Mouse (Mus musculus): ENCODE data around the gene Gm14214. TPM values are rescaled to one million over a fixed set of nuclear protein-coding genes. Genes with fewer than 3 reads are reported as not detected.

Gene Gm14214
- not detected in 2 replicates for polyA plus RNA-seq (2016; fragmentation: Nextera tagmentation; extraction: Ambion mirVana)

DNA sequence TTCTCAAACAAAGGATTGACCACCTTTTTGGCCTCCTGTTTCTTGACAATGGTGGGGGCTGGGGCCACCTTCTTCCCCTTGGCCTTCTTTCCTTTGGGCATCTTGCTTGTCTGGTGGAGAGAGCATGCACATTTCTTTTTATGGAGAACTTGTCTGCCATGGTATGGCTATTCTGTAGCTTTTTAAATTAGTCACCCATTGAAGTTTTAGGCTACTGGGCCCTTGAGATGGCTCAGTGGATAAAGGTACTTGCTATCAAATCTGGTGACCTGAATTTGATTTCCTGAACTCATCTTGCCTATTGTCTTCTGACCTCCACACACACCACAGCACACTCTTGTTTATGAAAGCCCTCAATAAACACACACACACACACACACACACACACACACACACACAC is at the start of gene Gm14214:
TSS of gene Gm14214 (minus strand) at position 101 of the 400 bp plus-strand sequence.
- Histone ChIP-seq H3K4me2 (replicated peaks) (no peak within 1 kb of the TSS), H3K27ac (no peak within 1 kb of the TSS), H3K9ac (no peak within 1 kb of the TSS), H3K4me3 (no peak within 1 kb of the TSS), H3K4me1 (no peaks in the 10 kb centered on the region), H3K9me3 (peaks cover 5% of the 10 kb centered on the region; the same call in 1 of the 2 replicates), H3K36me3 (no peaks in the 10 kb centered on the region), H3K27me3 (replicated peaks) (no peaks in the 10 kb centered on the region)
- ATAC-seq (ENCODE audit: low FRiP score, low read depth): no peak

DNA sequence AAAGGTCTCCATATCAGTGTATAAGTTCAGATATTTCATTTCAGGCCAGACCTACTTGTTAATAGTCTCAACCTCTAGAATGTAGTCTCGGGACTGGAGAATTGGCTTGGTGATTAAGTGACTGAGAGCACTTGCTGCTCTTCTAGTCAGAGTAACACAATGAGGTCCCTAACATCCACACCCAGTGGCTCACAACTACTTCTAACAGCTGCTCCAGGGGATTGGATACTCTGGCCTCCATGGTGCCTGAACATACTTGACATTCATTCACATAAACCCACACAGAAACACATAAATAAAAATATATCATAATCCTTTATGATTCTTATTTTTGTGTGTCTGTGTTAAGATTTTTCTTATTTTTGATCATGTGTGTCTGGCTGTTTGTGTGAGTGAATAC is 48.8 kb upstream of the Gm14214 start:
- Histone ChIP-seq H3K36me3 (no peaks in the 10 kb centered on the region), H3K27ac (no peak overlapping the region), H3K4me3 (no peak overlapping the region), H3K4me1 (peaks cover 8% of the 10 kb centered on the region), H3K9ac (no peak overlapping the region), H3K27me3 (replicated peaks) (no peaks in the 10 kb centered on the region), H3K9me3 (no peaks in the 10 kb centered on the region), H3K4me2 (replicated peaks) (no peak overlapping the region)
- ATAC-seq (ENCODE audit: low FRiP score, low read depth): no peak
- 73% methylated on average over 1 of the region's 1 CpGs for WGBS

DNA sequence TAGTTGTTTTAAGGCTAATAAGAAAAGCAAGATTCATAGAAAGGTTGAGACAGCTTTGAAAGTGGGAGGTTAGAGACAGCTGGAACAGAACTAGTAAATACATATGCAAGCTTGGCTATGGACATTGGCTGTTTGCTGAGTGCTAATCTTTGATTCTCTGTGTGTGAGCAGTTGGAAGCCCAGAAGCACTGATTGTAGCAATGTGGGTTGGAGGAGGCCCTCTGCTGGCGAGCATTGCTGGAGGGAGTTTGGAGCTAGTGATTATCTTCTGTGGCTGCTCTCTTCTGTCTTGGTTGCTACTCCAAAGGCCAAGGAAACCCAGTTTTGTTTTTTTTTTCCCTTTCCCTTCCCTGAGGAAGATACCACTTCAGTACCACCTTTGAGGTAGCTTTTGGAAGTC is 48.0 kb upstream of the Gm14214 start:
- no peak for ATAC-seq (ENCODE audit: low FRiP score, low read depth)
- peaks cover 8% of the 10 kb centered on the region for H3K4me1 ChIP-seq
- H3K27ac ChIP-seq: no peak overlapping the region
- no peaks in the 10 kb centered on the region for H3K36me3 ChIP-seq
- no peaks in the 10 kb centered on the region for H3K27me3 ChIP-seq (replicated peaks)
- no peak overlapping the region for H3K4me3 ChIP-seq
- H3K4me2 ChIP-seq (replicated peaks): no peak overlapping the region
- no peak overlapping the region for H3K9ac ChIP-seq
- WGBS: 57% methylated on average over 1 of the region's 1 CpGs
- no peaks in the 10 kb centered on the region for H3K9me3 ChIP-seq

DNA sequence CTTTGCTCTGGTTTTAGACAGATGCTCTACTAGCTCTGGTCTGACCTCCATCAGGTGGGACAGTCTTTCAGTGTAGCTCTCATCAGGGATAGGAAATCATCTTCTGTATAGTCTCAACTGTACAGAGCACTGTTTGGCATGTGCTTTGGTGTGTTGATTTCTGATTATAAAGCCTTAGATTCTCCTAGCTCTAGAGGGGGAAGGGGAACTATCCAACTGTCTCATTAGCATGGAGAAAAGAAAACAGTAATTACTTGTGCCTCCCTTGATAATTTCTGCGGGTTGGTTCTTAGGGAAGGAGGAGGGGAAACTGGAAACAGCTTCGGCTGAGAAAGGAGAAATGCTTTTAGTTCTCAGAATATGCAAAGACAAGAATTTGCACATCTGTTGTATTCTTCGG is 47.3 kb upstream of the Gm14214 start:
- no peak overlapping the region for H3K9ac ChIP-seq
- WGBS: 51% methylated on average over 3 of the region's 3 CpGs
- H3K27ac ChIP-seq: no peak overlapping the region
- no peaks in the 10 kb centered on the region for H3K27me3 ChIP-seq (replicated peaks)
- no peak overlapping the region for H3K4me2 ChIP-seq (replicated peaks)
- H3K4me1 ChIP-seq: peaks cover 8% of the 10 kb centered on the region
- no peak overlapping the region for H3K4me3 ChIP-seq
- H3K36me3 ChIP-seq: no peaks in the 10 kb centered on the region
- no peak for ATAC-seq (ENCODE audit: low FRiP score, low read depth)
- no peaks in the 10 kb centered on the region for H3K9me3 ChIP-seq

DNA sequence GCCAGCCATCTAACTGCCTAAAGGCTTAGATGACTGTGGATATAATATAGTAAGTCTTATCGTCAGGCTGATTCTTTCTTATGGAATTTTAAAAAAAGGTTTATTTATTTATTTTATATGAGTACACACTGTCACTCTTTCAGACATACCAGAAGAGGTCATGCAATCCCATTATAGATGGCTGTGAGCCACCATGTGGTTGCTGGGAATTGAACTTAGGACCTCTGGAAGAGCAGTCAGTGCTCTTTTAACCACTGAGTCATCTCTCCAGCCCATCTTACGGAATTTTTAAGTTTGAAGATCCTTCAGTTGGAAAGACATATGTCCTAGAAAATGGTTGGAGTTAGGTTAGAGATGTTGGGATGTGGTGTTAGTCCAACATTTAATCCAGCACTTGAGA is 43.6 kb upstream of the Gm14214 start:
- Histone ChIP-seq H3K9ac (no peak overlapping the region), H3K4me3 (no peak overlapping the region), H3K36me3 (no peaks in the 10 kb centered on the region), H3K4me1 (peaks cover 8% of the 10 kb centered on the region), H3K27me3 (replicated peaks) (no peaks in the 10 kb centered on the region), H3K4me2 (replicated peaks) (no peak overlapping the region), H3K9me3 (no peaks in the 10 kb centered on the region), H3K27ac (no peak overlapping the region)
- ATAC-seq (ENCODE audit: low FRiP score, low read depth): no peak
- WGBS: 87% methylated on average over 2 of the region's 2 CpGs

DNA sequence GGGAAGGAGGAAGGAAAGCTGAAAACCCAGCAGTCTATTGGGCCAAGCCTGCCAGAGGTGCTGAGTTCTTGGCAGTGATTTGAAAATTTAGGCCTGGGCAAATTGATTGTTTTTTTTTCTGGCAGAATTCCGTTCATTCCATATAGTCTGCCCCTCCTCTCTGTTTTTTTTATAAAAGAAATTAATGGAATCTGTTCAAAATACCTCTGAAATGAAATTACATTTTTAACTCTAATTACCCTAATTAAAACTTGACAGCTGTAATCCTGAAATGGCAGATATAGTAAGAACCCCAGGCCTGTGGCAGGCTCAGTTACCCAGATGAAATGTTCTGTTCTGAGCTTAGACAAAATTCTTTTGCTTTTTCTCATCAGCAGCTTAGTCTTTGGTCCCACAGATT is 41.0 kb upstream of the Gm14214 start:
- Histone ChIP-seq H3K4me2 (replicated peaks) (no peak overlapping the region), H3K9ac (no peak overlapping the region), H3K36me3 (no peaks in the 10 kb centered on the region), H3K27ac (no peak overlapping the region), H3K27me3 (replicated peaks) (no peaks in the 10 kb centered on the region), H3K9me3 (no peaks in the 10 kb centered on the region), H3K4me1 (no peaks in the 10 kb centered on the region), H3K4me3 (no peak overlapping the region)
- ATAC-seq (ENCODE audit: low FRiP score, low read depth): no peak
- 78% methylated on average over 1 of the region's 1 CpGs for WGBS

DNA sequence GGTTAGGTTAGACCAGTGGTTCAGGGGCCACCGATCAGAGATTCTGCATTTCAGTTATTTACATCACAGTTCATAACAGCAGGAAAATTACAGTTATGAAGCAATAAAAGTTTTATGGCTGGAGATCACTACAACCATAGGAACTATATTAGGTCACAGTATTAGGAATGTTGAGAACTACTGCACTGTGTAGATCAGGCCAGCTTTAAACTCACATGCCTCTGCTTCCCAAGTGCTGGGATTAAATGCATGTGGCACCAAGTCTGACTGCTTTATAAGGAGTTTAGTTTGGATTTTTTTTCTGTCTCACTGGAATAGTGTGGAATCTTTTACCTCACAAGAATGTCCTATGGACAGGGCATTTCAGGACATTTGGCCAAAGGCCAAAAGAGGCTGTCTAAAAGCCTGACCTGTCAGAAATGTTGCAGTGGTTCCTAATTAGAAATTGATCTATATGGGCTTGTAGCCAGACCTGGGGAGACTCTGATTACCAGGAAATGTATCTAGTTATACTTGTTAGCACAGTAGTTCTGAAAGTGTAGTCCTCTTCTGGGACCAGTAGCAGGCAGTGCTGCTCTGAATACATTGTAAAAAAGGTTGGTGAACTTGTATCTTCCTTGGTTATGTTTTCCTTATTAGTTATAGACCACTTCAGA is 39.4 kb upstream of the Gm14214 start:
- Histone ChIP-seq H3K27ac (no peak overlapping the region), H3K4me3 (no peak overlapping the region), H3K9me3 (no peaks in the 10 kb centered on the region), H3K4me2 (replicated peaks) (no peak overlapping the region), H3K4me1 (no peaks in the 10 kb centered on the region), H3K27me3 (replicated peaks) (no peaks in the 10 kb centered on the region), H3K9ac (no peak overlapping the region), H3K36me3 (no peaks in the 10 kb centered on the region)
- WGBS: 92% methylated on average over 1 of the region's 1 CpGs
- ATAC-seq (ENCODE audit: low FRiP score, low read depth): no peak

DNA sequence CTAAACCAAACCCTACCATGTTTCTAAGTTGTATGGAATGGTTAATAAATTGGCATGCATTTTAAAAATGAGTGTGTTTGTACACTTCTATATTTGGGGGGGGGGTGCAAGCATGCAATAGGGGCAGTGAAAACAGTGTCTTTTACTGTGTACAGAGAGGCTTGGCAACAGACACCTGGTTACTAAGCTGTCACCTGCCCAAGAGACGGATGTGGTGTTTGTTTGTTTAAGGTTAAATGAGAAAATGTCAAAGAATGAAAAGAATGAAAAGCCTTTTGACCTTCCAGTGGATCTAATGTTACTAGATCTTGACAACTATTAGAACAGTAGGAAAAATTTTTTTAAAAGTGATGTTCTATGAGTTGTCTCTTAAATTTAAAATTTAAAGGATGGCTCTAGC is 37.9 kb upstream of the Gm14214 start:
- no peak overlapping the region for H3K4me3 ChIP-seq
- H3K4me2 ChIP-seq (replicated peaks): no peak overlapping the region
- no peak overlapping the region for H3K27ac ChIP-seq
- WGBS: 82% methylated on average over 1 of the region's 1 CpGs
- H3K9ac ChIP-seq: no peak overlapping the region
- H3K9me3 ChIP-seq: no peaks in the 10 kb centered on the region
- no peak for ATAC-seq (ENCODE audit: low FRiP score, low read depth)
- no peaks in the 10 kb centered on the region for H3K27me3 ChIP-seq (replicated peaks)
- no peaks in the 10 kb centered on the region for H3K36me3 ChIP-seq
- no peaks in the 10 kb centered on the region for H3K4me1 ChIP-seq

DNA sequence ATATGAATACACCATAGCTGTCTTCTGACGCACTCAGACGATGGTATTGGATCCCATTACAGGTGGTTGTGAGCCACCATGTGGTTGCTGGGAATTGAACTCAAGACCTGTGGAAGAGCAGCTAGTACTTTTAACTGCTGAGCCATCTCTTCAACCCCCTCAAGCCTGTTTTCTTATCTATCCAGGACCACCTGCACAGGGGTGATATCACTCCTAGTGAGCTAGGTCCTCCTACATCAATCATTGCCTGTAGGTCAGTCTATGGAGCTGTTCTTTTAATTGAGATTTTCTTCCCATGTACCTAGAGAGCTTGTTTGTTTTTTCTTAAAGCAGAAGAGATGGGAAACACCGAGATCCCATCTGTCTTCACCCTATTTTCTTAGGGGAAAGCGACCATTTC is 34.0 kb upstream of the Gm14214 start:
- Histone ChIP-seq H3K27ac (no peak overlapping the region), H3K9ac (no peak overlapping the region), H3K4me1 (no peaks in the 10 kb centered on the region), H3K9me3 (no peaks in the 10 kb centered on the region), H3K4me2 (replicated peaks) (no peak overlapping the region), H3K4me3 (no peak overlapping the region), H3K36me3 (peaks cover 5% of the 10 kb centered on the region; the same call in 1 of the 2 replicates), H3K27me3 (replicated peaks) (no peaks in the 10 kb centered on the region)
- ATAC-seq (ENCODE audit: low FRiP score, low read depth): no peak
- 62% methylated on average over 4 of the region's 4 CpGs for WGBS

DNA sequence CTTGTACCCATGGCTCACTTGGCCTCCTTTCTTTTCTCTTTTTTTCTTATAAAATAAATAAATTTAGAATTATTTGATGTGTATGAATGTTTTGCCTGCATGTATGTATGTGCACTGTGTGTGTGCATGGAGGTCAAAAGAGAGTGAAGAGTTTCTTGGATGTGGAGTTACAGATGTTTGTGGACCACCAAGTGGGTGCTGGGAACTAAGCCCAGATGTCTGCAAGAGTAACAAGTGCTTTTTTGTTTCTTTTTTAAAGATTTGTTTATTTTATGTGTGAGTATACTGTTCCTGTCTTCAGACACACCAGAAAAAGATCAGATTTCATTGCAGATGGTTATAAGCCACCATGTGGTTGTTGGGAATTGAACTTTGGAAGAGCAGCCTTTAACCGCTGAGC is 33.5 kb upstream of the Gm14214 start:
- no peak overlapping the region for H3K4me3 ChIP-seq
- 88% methylated on average over 1 of the region's 1 CpGs for WGBS
- H3K9ac ChIP-seq: no peak overlapping the region
- no peaks in the 10 kb centered on the region for H3K9me3 ChIP-seq
- no peak for ATAC-seq (ENCODE audit: low FRiP score, low read depth)
- no peak overlapping the region for H3K4me2 ChIP-seq (replicated peaks)
- H3K4me1 ChIP-seq: no peaks in the 10 kb centered on the region
- no peaks in the 10 kb centered on the region for H3K27me3 ChIP-seq (replicated peaks)
- no peak overlapping the region for H3K27ac ChIP-seq
- H3K36me3 ChIP-seq: peaks cover 5% of the 10 kb centered on the region; the same call in 1 of the 2 replicates

DNA sequence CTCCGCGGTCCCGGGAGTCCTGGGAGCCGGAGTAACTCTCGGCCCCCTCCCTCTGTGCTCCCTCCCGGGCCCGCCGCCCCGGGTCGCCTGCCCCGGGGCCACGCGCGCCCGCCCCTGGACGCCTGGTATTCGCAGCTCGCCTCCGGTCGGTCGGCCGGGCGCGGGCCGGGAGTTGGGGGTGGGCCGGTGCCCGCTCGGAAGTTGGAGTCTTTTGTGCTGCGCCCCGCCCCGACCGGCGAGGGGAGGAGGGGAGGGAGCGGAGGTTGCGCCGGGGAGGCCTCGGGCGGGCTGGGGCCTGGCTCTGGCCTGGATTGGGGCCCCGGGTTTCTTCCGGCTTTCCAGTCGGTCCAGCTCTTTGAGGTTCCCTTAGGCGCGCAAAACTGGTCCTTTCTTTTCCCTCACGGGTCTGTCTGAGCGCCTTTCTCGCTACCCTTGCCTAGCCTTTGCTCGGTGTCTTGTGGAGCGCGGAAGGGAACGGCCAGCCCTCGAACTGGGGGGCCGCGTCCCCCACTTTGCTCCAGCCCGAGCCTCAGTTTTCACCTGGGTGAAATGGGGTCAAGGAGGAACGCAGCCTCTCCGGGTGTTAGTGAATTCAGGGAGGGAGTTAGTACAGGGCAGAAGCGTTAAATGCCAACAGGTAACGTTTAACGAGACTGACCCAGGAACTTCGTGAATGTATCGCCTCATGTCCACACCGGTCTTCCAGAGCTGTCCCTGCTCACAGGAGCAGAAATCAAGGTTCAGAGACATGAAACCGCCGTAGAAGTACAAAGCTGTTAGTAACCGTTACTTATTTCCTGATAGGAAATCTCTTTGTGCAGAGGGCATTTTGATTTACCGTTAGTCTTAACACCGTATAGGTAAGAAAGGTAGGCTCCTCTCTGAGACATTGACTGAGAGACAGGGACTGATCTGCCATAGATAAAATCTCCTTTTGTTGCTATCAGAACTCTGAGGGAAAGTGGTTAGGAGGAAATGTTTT is 22.1 kb upstream of the Gm14214 start:
- H3K27me3 ChIP-seq (replicated peaks): no peaks in the 10 kb centered on the region
- under 1% methylated on average over 65 of the region's 67 CpGs for WGBS
- peak overlapping the region; percentile 88 for H3K4me2 ChIP-seq (replicated peaks)
- peak overlapping the region; percentile 82 for H3K27ac ChIP-seq
- H3K36me3 ChIP-seq: no peaks in the 10 kb centered on the region
- peaks cover 25% of the 10 kb centered on the region for H3K4me1 ChIP-seq
- peak overlapping the region; percentile 94 for H3K4me3 ChIP-seq
- H3K9me3 ChIP-seq: no peaks in the 10 kb centered on the region
- ATAC-seq (ENCODE audit: low FRiP score, low read depth): peak; percentile 26
- H3K9ac ChIP-seq: peak overlapping the region; percentile 95

DNA sequence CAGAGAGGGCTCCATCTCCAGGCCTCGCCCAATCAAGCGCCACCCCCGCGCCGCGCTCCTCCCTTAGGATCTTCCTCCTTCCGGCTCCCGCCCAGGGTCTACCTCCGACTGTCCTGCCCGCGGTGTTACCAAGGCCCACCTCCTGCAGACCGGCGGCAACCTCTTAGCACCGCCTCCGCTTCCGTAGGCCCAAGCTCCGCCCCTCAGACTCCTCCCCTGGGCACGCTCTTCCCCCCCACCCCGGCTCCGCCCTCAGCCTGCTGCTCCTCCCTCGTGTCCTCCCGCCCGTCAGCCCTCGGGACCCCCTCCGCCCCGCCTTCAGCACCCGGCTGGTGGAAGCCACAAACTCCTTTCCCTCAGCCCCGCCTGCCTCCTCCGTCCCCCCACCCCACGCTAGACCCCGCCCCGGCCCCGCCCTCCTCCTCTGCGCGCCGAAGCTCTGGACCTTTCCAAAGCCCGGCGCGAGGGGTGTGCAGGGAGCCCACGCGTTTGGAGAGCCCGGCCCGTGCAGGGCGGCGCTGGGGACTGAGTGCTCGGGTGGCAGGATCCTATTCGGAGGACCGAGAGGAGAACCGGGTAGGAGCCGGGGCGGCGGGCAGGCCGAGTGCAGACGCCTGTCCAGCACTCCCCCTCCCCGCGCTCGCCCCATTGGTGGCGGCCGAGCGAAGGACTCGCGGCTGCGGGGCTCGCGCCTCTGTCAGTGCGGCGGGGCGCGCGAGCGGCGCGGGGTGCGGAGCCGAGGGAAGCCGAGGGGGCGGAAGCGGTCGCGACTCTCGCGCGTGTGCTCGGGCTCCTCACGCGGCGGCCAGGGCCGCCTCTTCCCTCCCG is 21.0 kb upstream of the Gm14214 start, which contains the start of the genes Raly and a:
TSS of gene Raly (plus strand) at position 441 of the 828 bp plus-strand sequence.
TSS of gene a (plus strand) at position 747 of the 828 bp plus-strand sequence.
- Histone ChIP-seq H3K27ac (peak within 1 kb of the TSS; percentile 82), H3K4me2 (replicated peaks) (peak within 1 kb of the TSS; percentile 88), H3K4me1 (peaks cover 25% of the 10 kb centered on the region), H3K9ac (peak within 1 kb of the TSS; percentile 95), H3K4me3 (peak within 1 kb of the TSS; percentile 94), H3K9me3 (no peaks in the 10 kb centered on the region), H3K27me3 (replicated peaks) (no peaks in the 10 kb centered on the region), H3K36me3 (no peaks in the 10 kb centered on the region)
- ATAC-seq (ENCODE audit: low FRiP score, low read depth): peak; percentile 98
- under 1% methylated on average over 82 of the region's 89 CpGs for WGBS
